Mouse (Mus musculus): ENCODE data around the gene 1700013F07Rik. TPM values are rescaled to one million over a fixed set of nuclear protein-coding genes. Genes with fewer than 3 reads are reported as not detected.

The 1700013F07Rik gene
- polyA plus RNA-seq, 1 experiment = 743 TPM

DNA sequence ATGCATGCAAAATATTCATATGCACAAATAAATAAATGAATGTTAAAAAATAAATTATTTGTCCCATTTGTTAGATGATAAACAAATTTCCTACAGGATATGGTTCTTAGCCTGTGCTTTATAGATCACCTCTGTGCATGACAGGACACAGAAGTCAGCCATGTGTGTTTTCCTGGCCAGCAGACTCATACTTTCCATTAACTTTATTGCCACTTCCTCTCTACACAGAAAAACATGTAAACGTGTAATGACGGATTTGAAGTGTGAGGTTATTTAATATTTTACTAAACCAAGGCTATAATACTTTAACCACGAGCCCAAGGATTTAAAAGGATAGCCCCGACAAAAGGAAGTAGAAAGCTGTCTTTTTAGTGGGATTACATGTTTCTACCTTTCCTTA is 30.0 kb upstream of the 1700013F07Rik start:
- H3K27me3 ChIP-seq (ENCODE audit: control insufficient read depth, insufficient read depth, low read length) = no peaks in the 10 kb centered on the region
- H3K4me3 ChIP-seq (ENCODE audit: control insufficient read depth, low read depth, low read length) = no peak overlapping the region
- H3K27ac ChIP-seq (ENCODE audit: control insufficient read depth, insufficient read depth, low read depth, low read length) = no peak overlapping the region
- no peaks in the 10 kb centered on the region for H3K36me3 ChIP-seq (ENCODE audit: control insufficient read depth, insufficient read depth, low read length)
- TF ChIP-seq CTCF (IDR thresholded peaks at IDR 0.05; ENCODE audit: control insufficient read depth, insufficient read depth, insufficient replicate concordance, low read depth, low read length) = no peak
- TF ChIP-seq POLR2A (IDR thresholded peaks at IDR 0.05; ENCODE audit: control insufficient read depth, low read depth, low read length) = no peak
- H3K4me1 ChIP-seq (ENCODE audit: control insufficient read depth, insufficient read depth, low read length) = no peaks in the 10 kb centered on the region

DNA sequence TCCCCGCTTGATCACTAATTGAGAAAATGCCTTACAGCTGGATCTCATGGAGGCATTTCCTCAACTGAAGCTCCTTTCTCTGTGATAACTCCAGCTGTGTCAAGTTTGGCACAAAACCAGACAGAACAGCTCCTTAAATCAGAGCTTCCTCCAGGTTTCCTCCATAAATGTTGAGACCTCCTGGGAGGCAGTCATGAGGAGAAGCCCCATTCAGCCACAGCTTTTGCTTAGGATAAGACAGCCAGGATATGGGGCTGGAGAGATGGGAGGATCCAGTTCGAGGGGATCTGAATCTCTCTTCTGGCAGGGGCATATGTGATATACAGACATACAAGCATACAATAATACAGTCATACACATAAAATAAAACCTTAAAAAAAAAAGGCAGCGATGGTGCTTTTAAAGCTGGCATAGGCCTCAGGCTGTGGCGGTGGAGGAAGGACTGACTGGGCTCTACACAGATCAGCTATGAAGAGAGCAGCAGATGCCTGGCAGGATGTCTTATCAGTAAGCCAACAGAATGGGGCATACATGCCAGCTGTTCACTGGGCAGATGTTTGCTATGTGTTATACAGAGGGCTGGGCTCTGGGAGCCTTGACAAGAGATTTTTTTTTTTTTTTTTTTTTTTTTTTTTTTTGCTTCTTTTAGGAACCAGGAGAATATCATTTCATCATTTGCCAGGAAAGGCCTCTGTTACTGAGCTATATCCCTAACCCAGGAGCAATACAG is 25.0 kb upstream of the 1700013F07Rik start:
- no peaks in the 10 kb centered on the region for H3K4me1 ChIP-seq (ENCODE audit: control insufficient read depth, insufficient read depth, low read length)
- H3K4me3 ChIP-seq (ENCODE audit: control insufficient read depth, low read depth, low read length) = no peak overlapping the region
- TF ChIP-seq POLR2A (IDR thresholded peaks at IDR 0.05; ENCODE audit: control insufficient read depth, low read depth, low read length) (no peak), CTCF (IDR thresholded peaks at IDR 0.05; ENCODE audit: control insufficient read depth, insufficient read depth, insufficient replicate concordance, low read depth, low read length) (no peak)
- no peaks in the 10 kb centered on the region for H3K36me3 ChIP-seq (ENCODE audit: control insufficient read depth, insufficient read depth, low read length)
- no peak overlapping the region for H3K27ac ChIP-seq (ENCODE audit: control insufficient read depth, insufficient read depth, low read depth, low read length)
- H3K27me3 ChIP-seq (ENCODE audit: control insufficient read depth, insufficient read depth, low read length) = no peaks in the 10 kb centered on the region

DNA sequence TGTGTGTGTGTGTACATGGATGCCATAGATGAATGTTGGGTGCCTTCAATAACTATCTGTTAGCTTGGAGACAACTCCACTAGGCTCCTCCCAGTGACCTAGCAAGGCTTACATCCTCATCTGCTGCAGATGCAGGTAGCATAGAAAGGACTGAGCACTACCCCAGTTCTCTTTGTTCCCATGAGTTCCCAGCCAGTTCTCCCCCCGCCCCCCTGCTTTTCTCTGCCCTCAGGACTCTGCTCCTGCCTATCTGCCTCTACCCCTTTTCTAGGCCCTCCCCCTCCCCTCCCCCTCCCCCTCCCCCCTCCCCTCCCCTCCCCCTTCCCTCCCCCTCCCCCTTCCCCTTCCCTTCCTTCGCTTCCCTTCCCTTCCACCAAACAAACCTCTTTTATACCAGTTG is 23.8 kb upstream of the 1700013F07Rik start:
- H3K27me3 ChIP-seq (ENCODE audit: control insufficient read depth, insufficient read depth, low read length) = no peaks in the 10 kb centered on the region
- TF ChIP-seq CTCF (IDR thresholded peaks at IDR 0.05; ENCODE audit: control insufficient read depth, insufficient read depth, insufficient replicate concordance, low read depth, low read length) (no peak), POLR2A (IDR thresholded peaks at IDR 0.05; ENCODE audit: control insufficient read depth, low read depth, low read length) (no peak)
- no peaks in the 10 kb centered on the region for H3K36me3 ChIP-seq (ENCODE audit: control insufficient read depth, insufficient read depth, low read length)
- no peaks in the 10 kb centered on the region for H3K4me1 ChIP-seq (ENCODE audit: control insufficient read depth, insufficient read depth, low read length)
- no peak overlapping the region for H3K4me3 ChIP-seq (ENCODE audit: control insufficient read depth, low read depth, low read length)
- no peak overlapping the region for H3K27ac ChIP-seq (ENCODE audit: control insufficient read depth, insufficient read depth, low read depth, low read length)

DNA sequence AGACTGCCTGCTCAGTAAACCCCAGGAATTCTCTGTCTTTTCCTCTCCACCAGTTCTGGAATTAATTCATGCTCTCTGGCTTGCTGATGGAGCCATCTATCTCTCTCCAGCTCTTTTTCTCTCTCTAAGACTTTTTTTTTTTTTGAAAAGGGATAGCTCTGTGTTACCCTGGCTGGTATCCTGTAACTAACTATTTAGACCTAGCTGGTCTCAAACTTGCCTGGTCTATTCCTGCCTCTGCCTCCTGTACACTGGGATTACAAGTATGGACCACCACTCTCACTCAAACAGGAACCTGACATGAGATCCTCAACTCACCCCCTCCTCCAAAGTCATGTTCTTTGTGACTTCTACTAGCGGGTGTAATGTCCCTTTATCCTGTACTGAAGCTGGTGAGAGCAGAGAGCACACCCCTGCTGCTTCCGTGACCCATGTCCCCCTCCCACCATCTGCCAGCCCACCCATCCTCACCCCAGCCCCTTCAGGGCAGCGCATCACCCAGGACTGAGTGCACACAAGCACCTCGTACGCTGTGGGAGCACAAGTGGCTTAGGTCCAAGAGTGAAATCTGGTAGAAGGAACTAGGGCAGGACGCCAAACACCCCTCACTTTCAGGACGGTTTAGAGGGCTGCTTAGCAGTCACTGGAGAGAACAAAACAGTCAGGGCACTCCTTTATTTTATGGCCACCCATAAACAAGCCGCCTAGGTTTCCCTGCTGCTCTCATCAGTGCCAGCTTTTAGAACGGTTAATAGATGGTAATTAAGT is 23.1 kb upstream of the 1700013F07Rik start:
- no peak for TF ChIP-seq POLR2A (IDR thresholded peaks at IDR 0.05; ENCODE audit: control insufficient read depth, low read depth, low read length)
- no peak for TF ChIP-seq CTCF (IDR thresholded peaks at IDR 0.05; ENCODE audit: control insufficient read depth, insufficient read depth, insufficient replicate concordance, low read depth, low read length)
- Histone ChIP-seq H3K36me3 (ENCODE audit: control insufficient read depth, insufficient read depth, low read length) (no peaks in the 10 kb centered on the region), H3K4me1 (ENCODE audit: control insufficient read depth, insufficient read depth, low read length) (no peaks in the 10 kb centered on the region), H3K27me3 (ENCODE audit: control insufficient read depth, insufficient read depth, low read length) (no peaks in the 10 kb centered on the region), H3K4me3 (ENCODE audit: control insufficient read depth, low read depth, low read length) (no peak overlapping the region), H3K27ac (ENCODE audit: control insufficient read depth, insufficient read depth, low read depth, low read length) (no peak overlapping the region)

DNA sequence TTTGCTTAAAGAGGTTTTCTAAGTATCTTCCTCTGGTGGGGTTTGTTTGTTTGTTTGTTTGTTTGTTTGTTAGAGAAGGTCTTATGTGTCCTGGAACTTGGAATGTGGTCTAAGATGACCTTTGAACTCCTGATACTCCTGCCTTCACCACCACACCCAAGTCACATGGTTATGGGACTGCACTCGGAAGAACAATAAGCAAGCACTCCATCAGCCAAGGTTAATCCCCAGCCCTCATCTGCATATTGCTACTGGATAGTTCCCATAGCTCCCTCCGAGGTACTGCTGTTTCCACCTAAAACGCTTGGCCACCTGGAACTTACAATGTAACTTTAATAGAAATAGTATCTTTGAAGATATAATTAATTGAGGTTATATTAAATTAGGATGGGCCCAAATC is 20.5 kb upstream of the 1700013F07Rik start:
- no peaks in the 10 kb centered on the region for H3K36me3 ChIP-seq (ENCODE audit: control insufficient read depth, insufficient read depth, low read length)
- TF ChIP-seq POLR2A (IDR thresholded peaks at IDR 0.05; ENCODE audit: control insufficient read depth, low read depth, low read length) = no peak
- TF ChIP-seq CTCF (IDR thresholded peaks at IDR 0.05; ENCODE audit: control insufficient read depth, insufficient read depth, insufficient replicate concordance, low read depth, low read length) = no peak
- no peak overlapping the region for H3K4me3 ChIP-seq (ENCODE audit: control insufficient read depth, low read depth, low read length)
- no peaks in the 10 kb centered on the region for H3K4me1 ChIP-seq (ENCODE audit: control insufficient read depth, insufficient read depth, low read length)
- no peaks in the 10 kb centered on the region for H3K27me3 ChIP-seq (ENCODE audit: control insufficient read depth, insufficient read depth, low read length)
- no peak overlapping the region for H3K27ac ChIP-seq (ENCODE audit: control insufficient read depth, insufficient read depth, low read depth, low read length)

DNA sequence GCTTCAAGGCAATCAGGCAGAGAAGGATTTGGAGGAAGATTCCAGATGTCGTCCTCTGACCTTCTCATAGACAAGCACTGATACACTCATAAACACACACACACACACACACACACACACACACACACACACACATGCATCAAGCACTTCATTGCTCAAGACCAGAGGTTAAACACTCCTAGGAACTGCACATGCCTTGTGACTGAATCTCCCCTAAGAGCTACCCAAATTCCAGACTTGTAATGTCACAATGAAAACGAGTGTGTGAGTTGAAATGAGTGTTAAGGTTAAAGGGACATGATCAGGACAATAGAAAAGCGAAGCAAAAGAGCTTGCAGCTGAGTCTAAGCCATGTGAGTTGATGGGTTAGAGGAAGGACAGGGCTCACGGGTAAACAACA is 15.7 kb upstream of the 1700013F07Rik start:
- Histone ChIP-seq H3K4me3 (ENCODE audit: control insufficient read depth, low read depth, low read length) (no peak overlapping the region), H3K27ac (ENCODE audit: control insufficient read depth, insufficient read depth, low read depth, low read length) (no peak overlapping the region), H3K36me3 (ENCODE audit: control insufficient read depth, insufficient read depth, low read length) (no peaks in the 10 kb centered on the region), H3K27me3 (ENCODE audit: control insufficient read depth, insufficient read depth, low read length) (no peaks in the 10 kb centered on the region), H3K4me1 (ENCODE audit: control insufficient read depth, insufficient read depth, low read length) (no peaks in the 10 kb centered on the region)
- TF ChIP-seq POLR2A (IDR thresholded peaks at IDR 0.05; ENCODE audit: control insufficient read depth, low read depth, low read length) (no peak), CTCF (IDR thresholded peaks at IDR 0.05; ENCODE audit: control insufficient read depth, insufficient read depth, insufficient replicate concordance, low read depth, low read length) (no peak)

DNA sequence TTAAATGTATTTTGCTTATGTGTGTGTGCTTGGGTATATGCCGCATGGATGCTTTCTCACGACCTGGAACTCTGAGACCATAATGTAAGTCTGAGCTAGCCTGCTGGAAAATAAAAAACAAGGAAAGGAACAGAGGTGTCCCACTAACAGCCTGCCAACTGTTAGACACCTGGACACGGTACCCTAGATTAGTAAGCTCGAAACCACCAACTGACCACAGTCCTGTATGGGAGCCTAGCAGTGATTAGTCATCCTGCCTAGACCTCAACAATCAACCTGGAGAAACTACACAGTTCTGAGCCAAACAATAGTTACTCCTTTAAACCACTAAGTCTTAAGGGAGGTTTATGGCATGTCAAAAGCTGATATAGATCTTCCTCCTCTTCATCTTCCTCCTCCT is 10.5 kb upstream of the 1700013F07Rik start:
- H3K27me3 ChIP-seq (ENCODE audit: control insufficient read depth, insufficient read depth, low read length) = no peaks in the 10 kb centered on the region
- no peak overlapping the region for H3K27ac ChIP-seq (ENCODE audit: control insufficient read depth, insufficient read depth, low read depth, low read length)
- H3K4me1 ChIP-seq (ENCODE audit: control insufficient read depth, insufficient read depth, low read length) = no peaks in the 10 kb centered on the region
- TF ChIP-seq POLR2A (IDR thresholded peaks at IDR 0.05; ENCODE audit: control insufficient read depth, low read depth, low read length) (no peak), CTCF (IDR thresholded peaks at IDR 0.05; ENCODE audit: control insufficient read depth, insufficient read depth, insufficient replicate concordance, low read depth, low read length) (no peak)
- no peaks in the 10 kb centered on the region for H3K36me3 ChIP-seq (ENCODE audit: control insufficient read depth, insufficient read depth, low read length)
- H3K4me3 ChIP-seq (ENCODE audit: control insufficient read depth, low read depth, low read length) = no peak overlapping the region
